Mouse (Mus musculus) cerebellum, adult 9-11 months (tissue): Measurements from ENCODE around the gene Ntm.

Experiments
- DNase-seq: peaks from one replicate; pipeline ENCODE4 v3.0.0; 2022

The Ntm gene

GRCm38 (mm10) chr9:29390796-29391517 lies 572.0 kb downstream of the Ntm start:
- DNase-seq: peak; percentile 93

GRCm38 (mm10) chr9:29389224-29389623 lies 573.7 kb downstream of the Ntm start:
- no peak for DNase-seq

- DNase-seq: peak; percentile 68
Observed at GRCm38 (mm10) chr9:29387136-29387535, 575.8 kb downstream of the Ntm start.

GRCm38 (mm10) chr9:29377172-29378002 lies 585.6 kb downstream of the Ntm start:
- DNase-seq: no peak

- peak; percentile 58 for DNase-seq
Observed at GRCm38 (mm10) chr9:29371341-29371740, 591.6 kb downstream of the Ntm start.

GRCm38 (mm10) chr9:29369621-29370020 lies 593.3 kb downstream of the Ntm start:
- peak; percentile 48 for DNase-seq

GRCm38 (mm10) chr9:29368291-29368690 lies 594.6 kb downstream of the Ntm start:
- no peak for DNase-seq

GRCm38 (mm10) chr9:29357796-29358195 lies 605.1 kb downstream of the Ntm start:
- peak; percentile 75 for DNase-seq

GRCm38 (mm10) chr9:29342303-29342702 lies 620.6 kb downstream of the Ntm start:
- DNase-seq: no peak

GRCm38 (mm10) chr9:29341292-29341691 lies 621.6 kb downstream of the Ntm start:
- DNase-seq: peak; percentile 90

GRCm38 (mm10) chr9:29335671-29336070 lies 627.3 kb downstream of the Ntm start:
- no peak for DNase-seq

- peak; percentile 69 for DNase-seq
Observed at GRCm38 (mm10) chr9:29332296-29333090, 630.4 kb downstream of the Ntm start.

GRCm38 (mm10) chr9:29330486-29330885 lies 632.5 kb downstream of the Ntm start:
- no peak for DNase-seq

- no peak for DNase-seq
Observed at GRCm38 (mm10) chr9:29326283-29326682, 636.7 kb downstream of the Ntm start.

- DNase-seq: no peak
Observed at GRCm38 (mm10) chr9:29325137-29325536, 637.8 kb downstream of the Ntm start.

- no peak for DNase-seq
Observed at GRCm38 (mm10) chr9:29319197-29319596, 643.7 kb downstream of the Ntm start.

GRCm38 (mm10) chr9:29318676-29319162 lies 644.2 kb downstream of the Ntm start:
- DNase-seq: no peak

- DNase-seq: no peak
Observed at GRCm38 (mm10) chr9:29317623-29318022, 645.3 kb downstream of the Ntm start.

- peak; percentile 52 for DNase-seq
Observed at GRCm38 (mm10) chr9:29315842-29316241, 647.1 kb downstream of the Ntm start.

- peak; percentile 69 for DNase-seq
Observed at GRCm38 (mm10) chr9:29306961-29307360, 656.0 kb downstream of the Ntm start.

- peak; percentile 78 for DNase-seq
Observed at GRCm38 (mm10) chr9:29298340-29298739, 664.6 kb downstream of the Ntm start.

- DNase-seq: no peak
Observed at GRCm38 (mm10) chr9:29296752-29297151, 666.2 kb downstream of the Ntm start.
